Mouse (Mus musculus) adrenal gland, postnatal 14 days (tissue): Measurements from ENCODE around the gene Bad. TPM values are rescaled to one million over a fixed set of nuclear protein-coding genes. Genes with fewer than 3 reads are reported as not detected.
A peak's percentile ranks its signal among the peaks of the same experiment; 100 is the strongest.

Experiments used
- DNase-seq: peaks from one replicate; pipeline ENCODE4 v3.0.0; 2021; ENCODE audit warnings: mixed read lengths
- total RNA-seq: library from RNA; stranded (reverse); gene quantifications from 2 replicates; pipeline ENCODE4 v1.2.3, GENCODE M21; 2021

Bad gene
- total RNA-seq, 1 experiment from 2014 or later, result 45.0 TPM

DNA sequence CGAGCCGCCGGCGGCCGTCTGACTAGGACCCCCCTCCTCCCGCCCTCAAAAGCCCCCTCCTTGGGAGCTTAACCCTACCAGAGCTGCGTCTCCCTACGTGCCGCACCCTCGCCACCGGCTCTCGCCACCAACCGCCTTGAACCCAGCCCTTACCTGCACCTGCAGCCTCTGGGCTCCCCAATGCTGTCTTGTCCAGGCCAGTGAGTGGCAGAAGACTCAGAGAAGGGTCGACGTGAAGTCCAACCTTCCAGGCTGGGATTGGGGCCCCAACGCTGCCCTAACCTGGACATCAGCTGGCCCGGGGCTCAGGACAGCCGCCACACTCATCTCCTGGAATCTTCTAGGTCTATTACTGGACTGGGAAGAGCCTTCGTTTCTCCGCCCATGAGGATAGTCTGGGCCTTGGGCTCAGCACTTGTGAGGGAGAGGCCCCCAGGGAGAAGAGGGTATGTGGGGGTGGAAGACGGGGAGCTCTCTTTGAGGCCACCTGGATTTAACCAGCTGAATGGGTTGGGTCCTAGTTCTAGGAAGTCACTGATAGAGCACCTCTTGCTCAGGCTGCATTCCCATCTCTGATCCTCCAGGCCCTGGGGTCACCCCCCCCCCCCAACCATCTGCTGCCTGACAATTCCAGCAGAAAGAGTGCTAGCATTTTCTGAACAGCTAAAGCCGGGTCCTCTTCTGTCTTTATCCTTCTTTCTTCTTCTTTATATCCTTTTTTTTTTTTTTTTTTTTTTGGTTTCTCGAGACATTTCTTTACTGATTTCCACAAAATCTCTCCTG lies 7.3 kb upstream of the Bad start, which contains the start of gene Kcnk4:
Gene Kcnk4, minus strand, starts transcription at position 321 of the 783 bp plus-strand sequence.
- DNase-seq, result no peak

DNA sequence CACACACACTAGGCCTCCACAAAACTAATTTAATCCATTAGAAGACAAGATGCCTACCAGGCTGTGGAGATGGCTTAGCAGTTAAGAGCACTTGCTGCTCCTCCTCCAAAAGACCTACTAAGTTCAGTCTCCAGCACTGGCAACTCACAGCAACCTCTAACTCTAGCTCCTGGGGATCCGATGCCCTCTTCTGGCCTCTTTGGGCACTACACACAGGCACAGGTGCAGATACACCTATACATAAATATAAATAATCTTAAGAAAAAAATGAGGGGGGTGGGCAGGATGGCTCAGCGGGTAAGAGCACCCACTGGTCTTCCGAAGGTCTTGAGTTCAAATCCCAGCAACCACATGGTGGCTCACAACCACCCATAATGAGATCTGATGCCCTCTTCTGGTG lies 5.4 kb upstream of the Bad start:
- no peak for DNase-seq

DNA sequence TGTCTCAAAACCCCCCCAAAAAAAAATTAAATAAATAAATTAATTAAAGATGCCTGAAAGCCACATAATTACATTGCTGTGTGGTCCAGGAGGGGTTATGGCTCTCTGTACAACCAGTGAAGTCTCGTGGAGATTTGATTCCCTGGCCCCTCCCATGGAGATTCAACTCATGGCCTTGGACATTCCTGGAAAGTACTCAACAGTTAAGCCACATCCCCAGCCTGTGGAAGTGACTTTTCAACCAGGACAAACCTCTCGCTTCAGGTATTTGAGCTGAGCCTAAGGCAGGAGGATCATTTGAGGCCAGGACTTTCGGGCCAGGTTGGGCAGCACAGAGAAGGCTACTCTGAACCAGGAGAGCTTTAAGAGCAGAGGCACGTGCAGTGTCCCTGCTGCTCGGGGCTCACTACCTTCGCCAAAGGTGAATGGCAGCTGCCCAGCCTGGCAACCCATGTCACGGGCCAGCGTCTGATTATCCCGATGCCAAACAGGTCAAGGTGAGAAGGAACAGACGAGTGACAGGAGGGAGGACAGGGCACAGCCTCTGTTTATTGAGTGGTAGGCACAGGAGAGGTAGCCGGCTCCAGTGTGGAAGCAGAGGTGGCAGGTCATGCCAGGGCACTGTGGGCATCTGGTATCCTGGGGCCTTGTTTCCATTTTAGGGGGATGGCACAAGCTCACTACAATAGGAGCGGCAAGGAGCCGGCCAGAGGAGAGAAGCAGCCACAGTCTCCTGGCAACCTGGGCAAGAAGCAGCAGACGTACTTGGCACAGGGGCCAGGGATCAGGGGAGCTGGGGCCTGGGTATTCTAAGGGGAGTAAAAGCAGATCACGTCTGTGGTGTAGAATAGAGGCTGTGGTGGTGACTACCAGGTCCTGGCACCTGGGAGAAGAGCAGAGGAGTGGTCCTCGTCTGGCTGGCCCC lies 3.9 kb upstream of the Bad start:
- no peak for DNase-seq

DNA sequence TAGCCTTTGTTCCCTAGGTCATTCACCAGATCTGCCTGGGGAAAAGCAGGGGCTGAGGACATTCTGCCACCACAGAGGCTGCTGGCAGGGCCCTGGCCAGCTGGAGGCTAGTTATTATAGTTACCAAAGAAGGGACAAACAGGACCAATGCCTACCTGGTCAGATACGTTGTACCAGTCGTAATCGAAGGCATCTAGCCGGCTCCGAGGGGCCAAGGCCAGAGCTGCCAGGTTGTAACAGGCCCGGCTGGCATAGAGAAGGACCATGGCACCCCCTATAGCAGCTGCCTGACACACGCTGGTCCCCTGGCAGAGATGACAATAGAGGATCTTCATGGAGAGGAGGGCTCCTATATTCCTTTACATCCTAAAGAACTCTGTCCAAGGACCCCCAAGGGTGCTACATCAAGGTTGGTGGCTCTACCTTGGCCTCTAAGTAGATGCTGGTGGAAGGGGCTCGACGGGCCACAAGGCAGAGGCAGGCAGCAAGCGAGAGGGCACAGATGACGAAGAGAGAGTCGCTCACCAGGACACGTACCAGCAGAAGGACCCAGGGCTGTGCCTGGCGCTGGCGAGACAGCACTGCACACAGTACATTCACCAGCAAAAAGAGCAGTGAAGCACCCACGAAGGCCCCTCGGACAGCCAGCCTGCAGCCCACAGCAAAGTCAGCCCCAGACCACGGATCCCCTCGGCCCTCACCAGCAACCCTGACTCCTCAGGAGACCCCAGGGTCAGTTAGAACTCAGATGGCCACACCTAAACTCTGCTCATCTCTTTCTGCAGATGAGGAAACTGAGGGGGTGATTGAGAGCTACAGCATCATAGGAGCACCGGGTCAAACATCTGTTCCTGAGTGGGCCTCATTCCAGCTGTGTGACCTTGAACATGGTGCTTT lies 2.3 kb upstream of the Bad start:
- no peak for DNase-seq

DNA sequence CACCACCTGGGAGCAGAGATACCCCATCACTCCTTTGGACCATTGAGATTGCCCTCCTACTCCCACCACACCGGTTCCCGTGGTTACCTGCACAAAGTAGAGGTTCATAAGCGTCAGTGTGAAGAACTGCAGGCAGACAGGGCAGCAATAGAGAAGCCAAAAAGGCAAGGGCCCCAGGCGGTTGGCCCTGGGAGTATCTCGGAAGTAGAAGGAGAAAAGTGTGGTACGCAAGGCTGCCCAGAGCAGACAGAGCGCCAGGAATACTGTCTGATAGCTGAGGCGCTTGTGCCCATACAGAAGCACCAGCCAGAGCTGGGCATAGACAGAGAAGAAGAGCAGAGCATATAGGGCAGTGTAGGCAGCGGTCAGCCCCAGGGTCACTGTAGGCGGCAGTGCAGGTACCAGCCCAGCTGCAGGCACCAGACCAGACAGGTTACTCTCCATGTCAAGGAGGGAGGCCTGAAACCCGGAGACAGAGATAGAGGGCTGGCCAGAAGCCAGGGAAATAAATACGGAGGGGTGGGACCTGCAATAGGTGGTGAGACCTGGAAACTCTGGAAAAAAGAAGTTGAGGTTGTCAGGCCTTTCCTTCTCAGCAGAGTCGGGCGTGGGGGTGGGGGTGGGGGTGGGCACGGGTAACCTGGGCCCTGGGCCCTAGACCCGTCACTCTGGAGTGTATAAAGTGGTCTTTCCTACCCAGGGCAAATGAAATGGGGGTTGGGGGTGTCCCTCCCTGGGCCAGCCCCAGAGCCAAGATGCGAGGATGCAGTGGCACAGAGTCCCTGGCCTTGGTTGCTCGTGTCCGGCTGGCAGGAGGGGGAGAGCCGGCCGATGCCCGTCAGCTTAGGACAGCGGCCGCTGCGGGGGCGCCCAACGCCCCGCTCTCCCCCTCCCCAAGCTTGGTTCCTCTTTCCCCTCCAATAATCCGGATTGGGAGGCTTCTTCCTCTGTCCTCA lies 987 bp upstream of the Bad start:
- DNase-seq, result no peak

DNA sequence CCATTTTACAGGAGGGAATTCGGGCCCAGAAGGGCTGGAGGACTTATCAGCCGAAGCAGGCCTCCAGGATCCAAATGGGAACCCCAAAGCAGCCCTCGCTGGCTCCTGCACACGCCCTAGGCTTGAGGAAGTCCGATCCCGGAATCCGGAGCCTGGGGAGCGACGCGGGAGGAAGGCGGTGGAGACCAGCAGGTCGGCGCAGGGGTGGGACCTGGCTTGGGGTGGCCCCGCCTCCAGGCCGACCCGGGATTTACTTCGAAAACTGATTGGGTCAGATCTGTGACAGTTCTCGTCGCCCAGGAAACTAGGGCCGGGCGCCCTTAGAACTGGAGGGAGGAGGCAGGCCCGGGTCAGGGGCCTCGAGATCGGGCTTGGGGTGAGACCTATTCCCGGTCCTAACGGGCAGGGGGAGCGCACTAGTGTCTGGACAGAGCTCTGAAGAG lies 609 bp downstream of the Bad start, which contains the start of gene Gpr137:
Gene Gpr137, minus strand, starts transcription at position 232 of the 443 bp plus-strand sequence.
- DNase-seq, result peak; percentile 98

DNA sequence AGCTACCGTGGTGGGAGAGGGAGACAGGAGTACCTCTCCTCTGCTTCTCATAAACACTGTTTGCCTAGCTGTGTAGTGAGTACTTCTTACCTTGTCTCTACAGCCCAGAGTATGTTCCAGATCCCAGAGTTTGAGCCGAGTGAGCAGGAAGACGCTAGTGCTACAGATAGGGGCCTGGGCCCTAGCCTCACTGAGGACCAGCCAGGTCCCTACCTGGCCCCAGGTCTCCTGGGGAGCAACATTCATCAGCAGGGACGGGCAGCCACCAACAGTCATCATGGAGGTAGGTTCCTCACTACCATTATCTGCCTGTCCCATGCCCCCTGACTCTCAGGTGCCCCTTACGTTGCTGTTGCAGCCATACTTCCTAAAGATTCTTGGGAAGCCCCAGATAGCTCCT lies 1.1 kb downstream of the Bad start:
- no peak for DNase-seq

DNA sequence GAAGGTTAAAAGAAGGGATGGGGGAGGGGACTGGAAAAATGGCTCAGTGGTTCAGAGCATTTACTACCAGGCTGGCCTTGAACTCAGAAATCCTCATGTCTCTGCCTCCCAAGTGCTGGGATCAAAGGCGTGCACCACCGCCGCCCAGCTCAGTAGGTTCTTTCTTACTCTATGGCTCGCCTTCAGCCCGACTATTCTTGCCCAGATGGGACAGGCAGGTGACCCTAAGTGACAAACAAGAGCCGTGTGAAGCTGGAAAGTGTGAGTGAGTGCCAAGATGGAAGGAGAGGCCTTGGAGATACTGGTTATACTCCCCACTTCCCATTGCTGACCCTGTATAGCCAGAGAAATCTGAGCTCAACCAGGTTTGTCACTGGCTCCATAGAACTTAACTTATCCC lies 2.0 kb downstream of the Bad start:
- DNase-seq, result no peak

DNA sequence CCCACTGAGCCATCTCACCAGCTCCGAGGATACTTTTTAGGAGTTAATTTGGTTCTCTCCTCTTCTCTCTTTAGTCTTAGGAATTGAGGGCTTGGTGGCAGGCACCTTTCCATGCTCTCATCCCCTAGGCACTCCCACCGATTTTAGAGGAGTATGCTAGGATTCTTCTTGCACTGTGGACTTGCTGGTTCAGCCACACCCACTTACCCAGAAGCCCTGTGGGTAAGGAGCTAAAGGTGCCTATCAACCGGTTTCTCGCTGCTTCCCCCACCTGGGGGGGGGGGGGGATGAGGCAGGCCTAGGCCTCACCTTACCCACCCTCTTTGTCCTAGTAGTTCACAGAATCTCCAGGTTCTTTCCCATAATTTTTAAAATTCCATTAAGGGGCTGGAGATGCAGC lies 6.1 kb downstream of the Bad start:
- DNase-seq, result no peak

DNA sequence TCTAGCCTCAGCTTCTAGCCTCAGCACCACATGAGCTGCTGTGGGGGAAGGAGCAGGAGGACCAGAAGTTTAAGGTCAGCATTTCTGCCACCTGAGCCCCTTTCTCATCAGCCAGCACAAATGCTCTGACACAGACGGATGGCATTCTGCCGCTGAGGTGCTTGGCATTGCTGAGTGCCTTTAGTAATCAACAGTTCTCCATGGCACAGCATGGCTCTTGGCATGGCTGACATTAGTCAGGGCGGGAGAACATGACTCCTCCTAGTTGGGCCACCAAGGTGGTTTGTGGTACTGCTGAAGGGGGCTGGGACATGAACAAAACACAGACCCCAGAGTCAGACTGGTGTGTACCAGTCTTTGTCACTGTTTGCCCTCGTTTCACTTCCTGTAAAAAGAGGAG lies 6.5 kb downstream of the Bad start:
- DNase-seq, result no peak

DNA sequence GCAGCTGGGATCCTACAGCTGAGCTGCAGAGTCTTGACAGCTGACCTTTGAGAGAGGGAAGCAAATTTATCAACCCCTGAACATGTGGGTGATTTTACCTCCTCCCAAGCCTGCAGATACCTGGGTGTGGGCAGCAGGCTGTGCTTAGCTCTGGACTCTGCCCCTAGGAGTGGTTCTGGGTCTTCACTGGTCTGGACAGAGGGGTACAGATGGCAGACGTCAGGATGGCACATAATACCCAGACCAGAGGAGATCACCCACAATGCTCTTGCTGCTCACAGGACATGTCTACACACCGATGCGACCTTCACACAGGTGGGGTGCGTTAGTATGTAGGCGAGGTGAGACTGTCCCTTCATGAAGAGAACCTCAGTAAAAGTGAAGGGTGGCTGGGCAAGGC lies 7.9 kb downstream of the Bad start:
- no peak for DNase-seq

DNA sequence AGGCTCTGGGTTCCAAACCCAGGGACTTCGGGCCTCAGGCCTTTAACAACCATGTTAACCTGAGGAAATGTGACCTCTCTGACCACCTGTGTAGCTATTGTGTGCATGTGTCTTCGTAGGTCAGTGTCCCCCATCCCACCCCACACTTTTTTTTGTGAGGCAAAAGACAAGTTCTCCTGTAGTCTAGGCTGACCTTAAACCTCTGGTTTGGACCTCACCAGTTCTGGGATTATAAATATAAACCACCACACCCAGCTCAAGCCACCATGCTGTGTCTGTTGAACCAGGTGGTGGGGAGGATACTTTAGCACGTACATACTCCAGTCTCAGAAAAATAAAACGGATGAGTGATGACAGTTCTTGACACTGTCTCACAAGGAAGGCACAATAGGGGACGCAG lies 8.3 kb downstream of the Bad start:
- DNase-seq, result no peak

DNA sequence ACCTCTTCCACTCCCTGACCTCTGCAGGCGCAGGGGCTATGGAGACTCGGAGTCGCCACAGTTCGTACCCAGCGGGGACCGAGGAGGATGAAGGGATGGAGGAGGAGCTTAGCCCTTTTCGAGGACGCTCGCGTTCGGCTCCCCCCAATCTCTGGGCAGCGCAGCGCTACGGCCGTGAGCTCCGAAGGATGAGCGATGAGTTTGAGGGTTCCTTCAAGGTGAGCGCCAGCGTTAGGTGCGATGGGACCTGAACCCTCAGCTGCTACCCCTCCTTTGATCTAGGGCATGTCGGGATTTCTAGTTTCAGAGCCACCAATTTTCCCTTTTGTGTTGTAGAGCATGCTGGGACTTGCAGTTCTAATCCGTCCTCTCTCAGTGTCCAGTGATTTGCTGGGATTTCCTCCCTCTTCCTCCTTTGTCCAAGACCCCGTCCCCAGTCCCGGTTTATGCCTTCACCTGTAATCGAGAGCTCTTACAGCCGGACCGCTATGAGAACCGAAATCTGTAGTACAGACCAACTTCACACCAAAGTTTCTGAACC lies 9.0 kb downstream of the Bad start:
- DNase-seq, result peak; percentile 73

DNA sequence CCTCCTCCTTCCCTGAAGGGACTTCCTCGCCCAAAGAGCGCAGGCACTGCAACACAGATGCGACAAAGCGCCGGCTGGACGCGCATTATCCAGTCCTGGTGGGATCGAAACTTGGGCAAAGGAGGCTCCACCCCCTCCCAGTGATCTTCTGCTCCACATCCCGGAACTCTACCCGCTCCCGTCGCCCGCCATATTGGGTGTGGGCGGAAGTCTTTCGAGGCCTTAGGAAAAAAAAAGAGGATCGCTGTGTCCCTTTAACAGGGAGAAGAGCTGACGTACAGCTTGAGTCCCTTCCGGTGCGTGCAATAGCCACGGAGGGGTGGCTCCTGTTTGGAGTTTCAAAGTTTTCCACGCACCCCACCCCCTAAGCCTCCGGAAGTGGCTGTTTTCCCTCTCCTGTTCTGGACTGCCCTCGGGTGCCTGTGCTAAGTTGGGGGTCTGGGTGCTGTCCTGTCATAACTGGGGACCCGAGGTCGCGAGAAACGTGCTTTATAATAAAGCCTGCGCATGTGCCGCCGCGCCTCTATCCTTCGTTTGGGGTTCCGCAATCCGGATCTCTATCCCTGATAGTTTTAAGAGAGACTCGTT lies 9.8 kb downstream of the Bad start:
- DNase-seq, result peak; percentile 97

DNA sequence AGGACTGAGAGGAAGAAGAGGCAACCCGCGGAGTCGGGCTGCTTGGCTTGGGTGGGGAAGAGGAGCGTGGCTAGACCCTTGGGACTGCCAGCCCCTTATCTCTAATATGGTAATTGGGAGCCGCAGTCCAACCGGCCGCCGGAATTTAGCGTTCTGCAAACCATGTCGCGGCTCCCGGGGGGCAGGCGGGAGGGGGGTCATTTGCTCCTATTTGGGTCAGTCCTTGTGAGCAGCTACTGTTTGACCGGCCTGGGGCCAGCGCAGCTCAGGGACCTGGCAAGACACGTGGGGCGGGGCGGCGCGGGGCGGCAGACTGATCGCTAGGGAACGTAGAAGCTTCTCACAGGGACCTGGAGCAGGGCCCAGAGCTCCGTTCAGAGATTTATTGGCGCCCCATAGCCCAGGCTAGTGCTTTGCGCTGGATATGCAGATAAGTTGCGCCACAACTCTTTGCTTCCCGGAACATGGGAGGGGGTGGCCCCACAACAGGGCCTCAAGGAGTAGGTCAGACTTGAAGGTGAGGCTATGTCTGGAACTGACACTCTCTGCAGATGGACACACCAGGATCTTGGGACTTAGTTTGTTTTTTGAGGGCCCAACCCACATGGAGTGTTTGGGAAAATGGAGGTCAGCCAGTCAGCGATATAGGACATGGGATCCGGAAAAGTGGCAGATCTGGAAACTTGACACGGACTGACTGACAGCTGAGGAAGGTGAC lies 10.5 kb downstream of the Bad start:
- peak; percentile 95 for DNase-seq

DNA sequence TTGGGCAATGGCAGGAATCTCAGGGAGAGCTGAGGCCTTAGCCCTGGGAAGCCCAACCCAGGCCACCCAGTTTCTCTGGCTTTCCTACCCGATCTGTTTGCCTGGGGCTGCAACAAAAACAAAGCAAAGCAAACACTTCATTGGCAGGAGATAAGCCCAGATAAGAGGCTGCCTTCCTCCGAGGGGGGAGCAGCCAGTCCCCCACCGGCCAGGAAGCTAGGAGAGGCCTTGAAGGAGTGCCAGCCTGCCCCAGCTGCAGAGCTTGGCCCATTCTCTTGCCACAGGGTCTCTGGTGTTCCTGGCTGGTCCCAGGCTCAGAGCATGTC lies 11.0 kb downstream of the Bad start:
- peak; percentile 85 for DNase-seq

DNA sequence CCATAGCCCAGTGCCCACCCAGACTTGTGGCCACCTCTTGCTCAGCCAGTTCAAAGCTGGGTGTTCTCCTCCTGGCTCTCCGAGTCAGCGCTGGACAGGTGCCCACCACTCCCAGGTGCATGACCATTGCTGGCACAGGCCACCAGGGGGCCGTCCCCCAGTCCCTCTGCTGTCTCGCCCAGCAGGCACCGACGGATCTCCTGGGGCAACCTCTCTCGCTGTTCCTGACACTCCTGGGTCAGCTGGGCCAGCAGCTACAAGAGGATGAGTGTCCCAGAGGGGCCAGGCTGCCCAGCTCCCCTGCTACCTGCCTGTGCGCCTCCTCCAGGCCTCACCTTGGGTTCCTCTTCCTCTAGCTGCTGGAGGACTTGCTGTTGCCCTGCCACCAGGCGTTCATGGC lies 12.4 kb downstream of the Bad start:
- DNase-seq, result peak; percentile 77

DNA sequence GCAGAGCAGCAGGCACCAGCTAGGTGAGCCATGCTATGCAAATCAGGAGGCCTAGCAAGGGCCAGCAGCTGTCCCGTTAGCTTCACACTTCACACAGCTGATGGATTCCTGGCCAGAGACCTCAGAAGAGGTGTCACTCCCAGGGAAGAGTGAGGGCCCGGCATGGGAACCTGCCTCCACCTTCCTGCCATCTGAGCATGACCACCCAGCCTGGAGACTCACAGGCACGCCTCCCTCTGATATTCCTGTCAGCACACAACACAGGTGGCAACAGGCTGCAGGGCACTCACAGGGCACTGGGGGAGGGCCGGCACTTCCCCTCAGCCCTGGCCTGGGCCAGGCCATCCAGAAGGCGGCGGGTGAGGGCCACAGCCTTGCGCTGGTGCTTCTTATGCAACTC lies 13.8 kb downstream of the Bad start:
- no peak for DNase-seq

DNA sequence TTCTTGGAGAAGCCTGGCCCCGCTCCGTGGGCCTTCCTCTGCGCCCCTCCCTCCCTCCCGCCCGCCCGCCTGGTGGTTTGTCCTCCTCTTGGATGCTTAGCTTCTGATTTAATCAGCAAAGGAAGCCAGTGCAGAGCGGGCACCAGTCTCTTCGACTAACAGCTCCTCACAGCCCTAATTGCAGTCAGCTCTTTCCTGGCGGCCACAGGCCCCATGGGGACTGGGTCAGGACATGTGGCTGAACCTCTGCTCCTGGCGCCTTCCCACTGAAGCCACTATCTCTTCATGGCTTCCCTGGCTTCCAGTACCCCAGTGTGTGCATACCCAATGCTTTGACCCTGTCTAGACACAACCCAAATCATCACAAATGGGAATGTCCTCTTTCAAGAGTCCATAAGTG lies 14.8 kb downstream of the Bad start:
- DNase-seq, result peak; percentile 61
